Mouse (Mus musculus) kidney, embryonic 16.5 days (tissue): ENCODE results near the gene Osbpl3. TPM values are rescaled to one million over a fixed set of nuclear protein-coding genes. Genes with fewer than 3 reads are reported as not detected.

Experiments
- ATAC-seq: fragments of 200-750 bp; cut with Nextera tagmentation; 2 replicates; pipeline ENCODE4 v1.8.0; 2017; ENCODE audit warnings: moderate TSS enrichment; ENCODE audit not compliant: low FRiP score, low TSS enrichment
- H3K27ac ChIP-seq: fragments of 300-500 bp; sonication (generic); 2 replicates; pipeline ENCODE4 v1.5.1; 2014; ENCODE audit warnings: low read length
- H3K27me3 ChIP-seq: fragments of 300-500 bp; sonication (generic); 2 replicates; pipeline ENCODE4 v1.6.1; 2014; ENCODE audit warnings: low read length, control low read depth, mixed read lengths; ENCODE audit not compliant: insufficient read depth
- H3K36me3 ChIP-seq: fragments of 300-500 bp; sonication (generic); 2 replicates; pipeline ENCODE4 v1.6.1; 2014; ENCODE audit warnings: low read length, control low read depth, mixed read lengths; ENCODE audit not compliant: insufficient read depth
- H3K4me1 ChIP-seq: fragments of 300-500 bp; sonication (generic); 2 replicates; pipeline ENCODE4 v1.6.1; 2014; ENCODE audit warnings: low read length, control low read depth, mixed read lengths; ENCODE audit not compliant: insufficient read depth
- H3K4me2 ChIP-seq: fragments of 300-500 bp; sonication (generic); replicated peaks from 2 replicates; pipeline ENCODE4 v1.6.1; 2014; ENCODE audit warnings: low read depth, low read length
- H3K4me3 ChIP-seq: fragments of 300-500 bp; sonication (generic); 2 replicates; pipeline ENCODE4 v1.5.1; 2014; ENCODE audit warnings: mild to moderate bottlenecking, low read length
- H3K9ac ChIP-seq: fragments of 300-500 bp; sonication (generic); replicated peaks from 2 replicates; pipeline ENCODE4 v1.6.1; 2014; ENCODE audit warnings: low read length
- H3K9me3 ChIP-seq: fragments of 300-500 bp; sonication (generic); 2 replicates; pipeline ENCODE4 v1.6.1; 2016; ENCODE audit warnings: low read length, control low read depth
- WGBS: fragments of 180-500 bp; shearing (Covaris S2); extraction: QIAGEN DNeasy Blood & Tissue Kit; methylation state at CpG from one replicate; pipeline ENCODE4 v1.1.7; 2014; 5-methylcytosine and 5-hydroxymethylcytosine counted together
- polyA plus RNA-seq: library from polyadenylated mRNA; unstranded; fragments of >200 nt; fragmentation: Nextera tagmentation; extraction: Ambion mirVana; gene quantifications from 2 replicates; pipeline ENCODE4 v1.2.1, GENCODE M21; 2015

The Osbpl3 gene
- polyA plus RNA-seq, 1 experiment from 2014 or later = 18.2 TPM

DNA sequence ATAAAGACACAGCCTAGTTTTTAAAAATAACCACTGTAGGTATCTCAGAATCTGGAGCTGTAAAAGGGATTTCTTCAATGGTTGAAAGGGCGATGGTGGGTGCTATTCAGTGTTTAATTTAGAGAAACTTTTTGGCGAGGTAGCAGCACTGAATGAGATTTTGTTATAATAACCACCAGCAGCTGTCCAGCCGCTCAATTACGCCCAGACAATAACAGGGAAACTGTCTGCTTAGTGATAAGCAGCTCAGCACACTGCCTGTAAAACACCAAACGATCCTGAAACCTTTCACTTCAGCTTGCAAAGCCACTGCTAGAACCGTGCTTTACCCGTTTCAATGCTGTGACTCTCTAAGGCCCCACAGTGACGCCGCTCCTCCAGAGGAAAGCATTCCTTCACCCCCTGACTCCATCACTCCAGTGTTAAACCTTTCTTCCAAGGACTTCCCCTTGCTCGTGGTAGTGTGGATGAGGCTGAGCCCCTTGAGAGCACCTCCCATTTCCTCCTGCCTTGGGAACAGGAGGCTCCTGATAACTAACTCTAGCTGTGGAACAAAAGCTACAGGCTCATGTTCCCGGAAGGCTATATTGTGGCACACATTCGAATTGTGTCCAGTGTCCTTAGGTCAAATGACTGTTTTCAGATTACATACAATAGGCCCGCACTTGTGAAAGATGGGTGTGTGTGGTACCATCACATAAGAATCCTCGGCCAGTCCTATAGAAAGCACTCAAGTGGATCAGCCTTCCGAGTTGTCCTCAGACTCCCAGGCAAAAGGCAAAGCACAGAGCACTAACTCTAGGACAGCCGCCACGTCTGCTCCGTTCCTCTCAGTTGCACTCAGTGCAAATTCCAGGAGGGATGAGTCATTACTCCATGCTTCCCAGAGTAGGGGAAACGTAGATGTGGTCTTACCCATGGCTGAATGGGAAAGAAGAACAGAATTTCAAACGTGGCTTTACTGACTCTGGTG is 101.0 kb downstream of the Osbpl3 start:
- 37% methylated on average over 20 of the region's 20 CpGs for WGBS
- H3K4me2 ChIP-seq = no peak overlapping the region

DNA sequence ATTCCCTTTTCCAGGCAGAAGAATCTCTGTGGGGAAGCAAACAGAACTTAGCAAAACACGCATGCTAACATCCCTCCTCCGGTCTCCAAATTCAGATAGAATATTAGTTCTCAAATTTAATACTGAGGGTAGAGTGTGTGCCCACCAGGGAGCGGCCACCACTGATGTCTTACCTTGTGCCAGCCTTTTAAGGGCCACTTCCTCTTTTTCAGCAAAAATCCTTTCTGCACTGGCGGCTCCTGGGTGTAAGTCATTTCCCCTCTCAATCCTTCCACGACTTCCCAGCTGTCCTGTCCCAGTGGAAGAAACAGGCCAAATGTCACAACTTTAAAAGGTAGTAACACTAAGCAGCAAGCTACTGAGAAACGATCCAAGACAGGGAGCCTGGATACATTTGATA is 103.2 kb downstream of the Osbpl3 start:
- ATAC-seq = no peak
- Histone ChIP-seq H3K27ac (no peak overlapping the region), H3K4me1 (peaks cover 29% of the 10 kb centered on the region), H3K9ac (no peak overlapping the region), H3K36me3 (peaks cover 7% of the 10 kb centered on the region; the same call in 1 of the 2 replicates), H3K4me3 (no peak overlapping the region), H3K9me3 (no peaks in the 10 kb centered on the region), H3K4me2 (no peak overlapping the region), H3K27me3 (no peaks in the 10 kb centered on the region)
- 50% methylated on average over 6 of the region's 6 CpGs for WGBS

More for the DNA sequence above, 101.0 kb downstream of the Osbpl3 start:
- H3K27ac ChIP-seq = peak overlapping the region; percentile 41
- no peaks in the 10 kb centered on the region for H3K9me3 ChIP-seq
- no peak overlapping the region; the same call in 1 of the 2 replicates for H3K9ac ChIP-seq
- H3K27me3 ChIP-seq = no peaks in the 10 kb centered on the region
- peaks cover 7% of the 10 kb centered on the region; the same call in 1 of the 2 replicates for H3K36me3 ChIP-seq
- H3K4me3 ChIP-seq = no peak overlapping the region
- peaks cover 40% of the 10 kb centered on the region for H3K4me1 ChIP-seq
- peak; percentile 84 for ATAC-seq

DNA sequence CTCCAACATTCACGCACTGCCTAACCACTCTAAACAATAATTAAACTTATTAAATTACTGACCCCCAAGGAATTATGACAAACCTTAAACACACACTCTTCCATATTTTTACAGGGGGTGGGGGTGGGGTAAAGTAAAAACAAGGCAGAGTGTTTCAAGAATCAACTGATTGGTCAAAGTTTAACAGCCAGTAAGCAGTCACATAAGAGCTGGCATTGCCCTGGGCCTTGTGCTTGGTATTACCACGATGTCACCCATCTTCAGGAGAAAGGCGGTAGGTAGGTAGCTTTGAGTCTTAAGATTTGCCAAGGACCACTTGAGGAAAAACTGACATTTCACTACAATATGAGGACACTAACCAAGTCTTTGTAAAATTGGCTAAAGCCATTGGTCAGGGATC is 105.1 kb downstream of the Osbpl3 start:
- no peaks in the 10 kb centered on the region for H3K27me3 ChIP-seq
- 83% methylated on average over 3 of the region's 3 CpGs for WGBS
- H3K9ac ChIP-seq = no peak overlapping the region
- no peaks in the 10 kb centered on the region for H3K9me3 ChIP-seq
- no peak overlapping the region for H3K27ac ChIP-seq
- H3K4me1 ChIP-seq = peaks cover 16% of the 10 kb centered on the region
- H3K36me3 ChIP-seq = peaks cover 7% of the 10 kb centered on the region; the same call in 1 of the 2 replicates
- no peak overlapping the region for H3K4me3 ChIP-seq
- ATAC-seq = no peak
- no peak overlapping the region for H3K4me2 ChIP-seq

DNA sequence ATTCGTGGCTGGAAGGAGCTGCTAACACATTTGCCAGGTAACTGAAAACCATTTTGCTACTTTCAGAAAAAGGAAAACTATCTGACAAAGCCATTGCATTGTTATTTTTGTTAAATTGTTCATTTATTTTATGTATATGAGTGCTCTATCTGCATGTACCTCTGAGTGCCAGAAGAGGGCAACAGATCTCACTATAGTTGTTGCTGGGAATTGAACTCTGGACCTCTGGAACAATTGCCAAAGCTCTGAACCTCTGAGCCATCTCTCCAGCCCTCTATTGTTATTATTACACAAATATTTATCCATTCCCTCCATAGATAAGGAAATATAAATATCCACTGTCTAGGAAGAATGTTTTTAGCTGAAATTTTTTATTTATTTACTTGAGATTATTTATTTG is 107.4 kb downstream of the Osbpl3 start:
- peaks cover 7% of the 10 kb centered on the region; the same call in 1 of the 2 replicates for H3K36me3 ChIP-seq
- no peak overlapping the region for H3K27ac ChIP-seq
- no peak for ATAC-seq
- H3K27me3 ChIP-seq = no peaks in the 10 kb centered on the region
- no peaks in the 10 kb centered on the region for H3K9me3 ChIP-seq
- H3K4me2 ChIP-seq = no peak overlapping the region
- WGBS = 85% methylated on average over 1 of the region's 1 CpGs
- no peak overlapping the region for H3K9ac ChIP-seq
- H3K4me1 ChIP-seq = no peaks in the 10 kb centered on the region
- H3K4me3 ChIP-seq = no peak overlapping the region

DNA sequence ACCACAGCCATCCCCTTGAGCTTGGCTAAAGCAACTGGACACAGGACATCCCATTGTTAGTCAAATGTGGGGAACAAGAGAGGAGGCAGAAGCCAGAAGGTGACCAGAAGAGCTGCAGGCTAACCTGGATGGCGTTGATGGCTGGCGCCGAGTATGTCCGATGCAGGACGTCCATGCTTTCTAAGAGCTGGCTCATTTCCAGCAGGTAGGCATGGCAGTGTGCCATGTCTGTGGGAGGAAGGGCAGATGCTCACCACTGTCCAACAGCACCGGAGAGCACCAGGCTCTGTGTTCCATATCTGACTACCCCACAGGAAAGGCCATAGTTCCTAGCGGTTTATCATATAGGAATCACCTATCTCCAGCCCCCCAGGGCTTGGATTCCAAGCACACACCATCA is 109.8 kb downstream of the Osbpl3 start:
- Histone ChIP-seq H3K4me2 (no peak overlapping the region), H3K4me1 (no peaks in the 10 kb centered on the region), H3K27me3 (no peaks in the 10 kb centered on the region), H3K9ac (no peak overlapping the region), H3K9me3 (no peaks in the 10 kb centered on the region), H3K27ac (no peak overlapping the region), H3K4me3 (no peak overlapping the region), H3K36me3 (no peaks in the 10 kb centered on the region)
- 90% methylated on average over 7 of the region's 7 CpGs for WGBS
- ATAC-seq = no peak

DNA sequence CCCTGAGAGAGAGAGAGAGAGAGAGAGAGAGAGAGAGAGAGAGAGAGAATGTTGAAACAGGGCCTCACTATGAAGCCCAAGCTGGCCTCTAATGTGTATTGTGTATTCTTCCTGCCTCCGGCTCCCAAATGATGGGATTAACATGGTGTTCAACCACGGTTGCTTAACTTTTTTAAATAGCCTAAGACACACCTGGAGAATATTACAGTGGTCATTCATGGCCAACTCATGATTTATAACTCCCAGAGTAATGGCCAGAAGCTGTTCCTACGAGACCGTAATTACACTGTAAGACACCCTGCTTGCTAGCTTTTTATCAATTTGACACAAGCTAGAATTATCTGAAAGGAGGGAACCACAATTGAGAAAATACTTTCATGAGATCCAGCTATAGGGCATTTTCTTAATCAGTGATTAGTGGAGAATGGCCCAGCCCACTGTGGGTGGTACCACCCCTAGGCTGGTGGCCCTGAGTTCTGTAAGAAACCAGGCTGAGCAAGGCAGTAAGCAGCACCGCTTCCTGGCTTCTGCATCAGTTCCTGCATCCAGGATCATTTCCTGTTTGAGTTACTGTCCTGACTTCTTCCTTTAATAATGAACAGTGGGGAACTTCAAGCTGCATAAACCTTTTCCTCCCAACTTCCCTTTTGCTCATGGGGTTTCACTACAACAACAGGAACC is 115.6 kb downstream of the Osbpl3 start:
- Histone ChIP-seq H3K4me1 (peaks cover 26% of the 10 kb centered on the region), H3K36me3 (no peaks in the 10 kb centered on the region; the same call in 1 of the 2 replicates), H3K9ac (no peak overlapping the region), H3K27me3 (no peaks in the 10 kb centered on the region), H3K27ac (no peak overlapping the region), H3K4me3 (no peak overlapping the region), H3K4me2 (no peak overlapping the region), H3K9me3 (no peaks in the 10 kb centered on the region)
- no peak for ATAC-seq
- 65% methylated on average over 5 of the region's 5 CpGs for WGBS

DNA sequence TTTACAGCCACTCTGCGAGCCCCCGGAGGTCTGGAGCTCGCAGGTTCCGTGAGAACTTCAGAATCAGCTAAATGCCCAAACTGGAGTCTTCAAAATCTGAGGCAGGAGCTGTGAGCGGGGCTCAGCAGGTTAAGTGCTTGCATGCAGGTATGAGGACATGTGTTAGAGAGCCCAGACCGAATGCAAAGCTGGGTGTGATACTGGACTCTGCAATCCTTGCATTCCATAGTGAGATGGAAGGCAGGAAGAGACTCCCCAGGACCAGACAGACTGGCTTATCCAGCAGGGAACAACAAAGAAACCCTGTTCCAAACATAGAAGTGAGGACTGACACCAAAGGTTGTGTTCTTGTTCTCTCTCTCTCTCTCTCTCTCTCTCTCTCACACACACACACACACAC is 118.6 kb downstream of the Osbpl3 start:
- Histone ChIP-seq H3K4me3 (no peak overlapping the region), H3K27ac (peak overlapping the region; percentile 57), H3K4me2 (no peak overlapping the region), H3K4me1 (peaks cover 38% of the 10 kb centered on the region), H3K9me3 (no peaks in the 10 kb centered on the region), H3K27me3 (no peaks in the 10 kb centered on the region), H3K9ac (no peak overlapping the region), H3K36me3 (no peaks in the 10 kb centered on the region; the same call in 1 of the 2 replicates)
- ATAC-seq = no peak
- 39% methylated on average over 6 of the region's 6 CpGs for WGBS

DNA sequence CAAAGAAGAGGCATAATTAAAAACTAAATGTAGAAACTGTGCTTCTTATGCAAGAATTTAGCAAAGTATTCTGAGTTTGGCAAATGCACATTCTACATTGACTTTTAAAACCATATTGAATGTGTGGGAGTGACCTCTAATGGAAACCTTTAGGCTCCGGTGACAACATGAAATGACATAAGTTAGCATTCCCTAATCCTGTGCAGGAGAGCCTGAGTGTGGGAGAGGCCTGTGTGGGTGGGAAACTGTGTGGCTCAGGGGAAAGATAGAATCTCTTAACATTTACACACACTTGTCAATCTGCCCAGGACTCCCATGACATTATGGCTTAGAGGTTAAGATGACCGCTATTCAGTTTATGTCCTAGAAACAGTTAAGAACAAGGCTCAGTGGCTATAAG is 119.6 kb downstream of the Osbpl3 start:
- WGBS = 39% methylated on average over 2 of the region's 2 CpGs
- Histone ChIP-seq H3K4me2 (no peak overlapping the region), H3K27ac (no peak overlapping the region), H3K4me3 (no peak overlapping the region), H3K27me3 (no peaks in the 10 kb centered on the region), H3K36me3 (no peaks in the 10 kb centered on the region; the same call in 1 of the 2 replicates), H3K9ac (no peak overlapping the region), H3K4me1 (peaks cover 38% of the 10 kb centered on the region), H3K9me3 (no peaks in the 10 kb centered on the region)
- ATAC-seq = no peak

DNA sequence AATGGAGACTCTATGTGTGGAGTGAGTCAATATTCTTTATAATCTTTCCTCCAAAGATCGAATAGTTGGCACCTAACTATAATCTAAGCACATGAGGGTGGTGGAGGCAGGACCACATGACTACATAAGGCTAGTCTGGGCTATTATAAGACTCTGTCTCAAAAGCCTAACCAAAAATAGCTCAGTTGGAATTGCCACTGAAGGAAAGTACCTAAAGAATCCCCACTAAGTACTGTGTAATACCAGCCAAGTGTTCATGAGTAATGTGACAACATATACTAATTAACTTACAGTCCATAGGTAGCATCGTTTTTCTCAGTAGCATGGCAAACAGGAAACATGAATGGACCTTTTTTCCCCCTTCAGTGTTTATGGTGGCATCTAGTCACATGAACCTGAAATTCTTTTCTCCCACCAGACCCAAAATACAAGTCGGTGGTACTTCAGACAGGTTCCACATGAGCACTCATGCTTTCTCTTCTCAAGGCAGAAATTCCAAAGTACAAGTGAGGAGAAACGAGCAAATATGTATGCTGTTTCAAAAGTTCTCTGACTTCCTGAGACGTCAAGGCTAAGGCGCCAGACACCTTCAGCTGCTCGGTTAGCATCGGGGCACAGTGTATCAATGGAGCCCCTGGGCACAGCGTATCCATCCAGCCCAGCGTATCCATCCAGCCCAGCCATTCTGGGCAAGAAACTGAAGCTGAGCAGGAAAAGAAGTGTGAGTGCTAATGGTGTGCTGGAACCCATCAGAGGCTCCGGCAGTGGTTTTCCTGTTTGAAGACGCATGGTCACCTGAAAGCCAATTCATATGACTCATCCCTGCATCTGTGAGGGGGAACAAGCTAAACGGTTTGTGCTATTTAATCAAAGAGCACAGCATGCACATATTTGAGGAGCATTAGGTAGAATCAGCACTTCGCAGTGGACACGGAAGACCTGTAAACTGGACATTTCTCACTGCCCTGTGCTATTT is 120.9 kb downstream of the Osbpl3 start:
- no peak overlapping the region for H3K4me3 ChIP-seq
- H3K27me3 ChIP-seq = no peaks in the 10 kb centered on the region
- H3K27ac ChIP-seq = peak overlapping the region; percentile 8; the same call in 1 of the 2 replicates
- H3K4me1 ChIP-seq = peaks cover 38% of the 10 kb centered on the region
- H3K9ac ChIP-seq = no peak overlapping the region
- no peaks in the 10 kb centered on the region; the same call in 1 of the 2 replicates for H3K36me3 ChIP-seq
- 77% methylated on average over 15 of the region's 15 CpGs for WGBS
- ATAC-seq = peak; percentile 40; the same call in 1 of the 2 replicates
- H3K9me3 ChIP-seq = no peaks in the 10 kb centered on the region
- no peak overlapping the region for H3K4me2 ChIP-seq
